Mouse (Mus musculus): Measurements from ENCODE around the gene Olah. TPM values are rescaled to one million over a fixed set of nuclear protein-coding genes. Genes with fewer than 3 reads are reported as not detected.

Olah gene
- polyA plus RNA-seq, 1 experiment from 2014 or later: not detected

GRCm38 (mm10) chr2:3335611-3336301, 61.3 kb downstream of the Olah start, which contains the start of gene Acbd7:
Acbd7 (plus strand) TSS chr2:3336168.
- Histone ChIP-seq H3K27me3 (ENCODE audit: control insufficient read depth, insufficient read depth, low read length) (no peaks in the 10 kb centered on the region; the same call in 1 of the 2 replicates), H3K4me3 (ENCODE audit: low read depth, low read length) (peak within 1 kb of the TSS; percentile 23), H3K4me2 (ENCODE audit: low read depth, low read length, severe bottlenecking) (peak within 1 kb of the TSS; percentile 52), H3K27ac (ENCODE audit: low read depth, low read length) (no peak within 1 kb of the TSS), H3K36me3 (ENCODE audit: control insufficient read depth, insufficient read depth, low read length) (no peaks in the 10 kb centered on the region), H3K9ac (ENCODE audit: low read length) (peak within 1 kb of the TSS; percentile 23), H3K9me3 (ENCODE audit: control insufficient read depth, low read length) (no peaks in the 10 kb centered on the region), H3K4me1 (replicated peaks; ENCODE audit: control insufficient read depth, insufficient read depth, low read length) (peaks cover 2% of the 10 kb centered on the region; the same call in 1 of the 2 replicates)
- ATAC-seq (replicated peaks; ENCODE audit: low FRiP score) (no peak), DNase-seq (ENCODE audit: low spot score) (peak; percentile 73)
- WGBS: 6% methylated on average over 20 of the region's 20 CpGs

DNA sequence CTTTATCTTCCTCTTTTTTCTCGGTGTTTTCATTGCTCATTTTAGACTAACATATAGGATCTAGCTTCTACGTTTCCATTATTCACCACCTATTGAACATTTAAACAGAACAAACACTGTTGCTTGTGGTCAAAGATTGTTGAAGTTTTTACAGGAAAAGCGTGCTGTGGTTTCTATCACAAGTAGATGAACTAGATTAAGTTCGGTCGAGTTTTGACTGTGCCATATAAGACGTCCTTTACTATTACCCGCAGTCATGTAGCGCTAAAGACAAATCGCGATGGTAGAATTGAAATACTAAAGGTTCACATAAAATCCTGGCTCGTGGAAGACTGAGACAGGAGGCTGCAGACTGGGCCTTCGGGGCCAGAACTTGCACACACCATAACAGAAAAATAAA, 63.2 kb downstream of the Olah start:
- Histone ChIP-seq H3K4me2 (ENCODE audit: low read depth, low read length, severe bottlenecking) (no peak overlapping the region), H3K9ac (ENCODE audit: low read length) (no peak overlapping the region), H3K36me3 (ENCODE audit: control insufficient read depth, insufficient read depth, low read length) (peaks cover 2% of the 10 kb centered on the region; the same call in 1 of the 2 replicates), H3K27me3 (ENCODE audit: control insufficient read depth, insufficient read depth, low read length) (no peaks in the 10 kb centered on the region; the same call in 1 of the 2 replicates), H3K9me3 (ENCODE audit: control insufficient read depth, low read length) (no peaks in the 10 kb centered on the region), H3K4me3 (ENCODE audit: low read depth, low read length) (no peak overlapping the region), H3K4me1 (replicated peaks; ENCODE audit: control insufficient read depth, insufficient read depth, low read length) (peaks cover 2% of the 10 kb centered on the region; the same call in 1 of the 2 replicates), H3K27ac (ENCODE audit: low read depth, low read length) (no peak overlapping the region)
- no peak for ATAC-seq (replicated peaks; ENCODE audit: low FRiP score)
- no peak for DNase-seq (ENCODE audit: low spot score)
- WGBS: 92% methylated on average over 12 of the region's 12 CpGs

- peak within 1 kb of the TSS; percentile 62 for H3K4me3 ChIP-seq (ENCODE audit: low read depth, low read length)
- H3K9me3 ChIP-seq (ENCODE audit: control insufficient read depth, low read length): no peaks in the 10 kb centered on the region
- peak within 1 kb of the TSS; percentile 75 for H3K4me2 ChIP-seq (ENCODE audit: low read depth, low read length, severe bottlenecking)
- peaks cover 2% of the 10 kb centered on the region; the same call in 1 of the 2 replicates for H3K36me3 ChIP-seq (ENCODE audit: control insufficient read depth, insufficient read depth, low read length)
- WGBS: under 1% methylated on average over 39 of the region's 45 CpGs
- no peaks in the 10 kb centered on the region; the same call in 1 of the 2 replicates for H3K27me3 ChIP-seq (ENCODE audit: control insufficient read depth, insufficient read depth, low read length)
- ATAC-seq (replicated peaks; ENCODE audit: low FRiP score): peak; percentile 97
- H3K4me1 ChIP-seq (replicated peaks; ENCODE audit: control insufficient read depth, insufficient read depth, low read length): peaks cover 2% of the 10 kb centered on the region; the same call in 1 of the 2 replicates
- no peak within 1 kb of the TSS for H3K27ac ChIP-seq (ENCODE audit: low read depth, low read length)
- DNase-seq (ENCODE audit: low spot score): peak; percentile 97
- H3K9ac ChIP-seq (ENCODE audit: low read length): peak within 1 kb of the TSS; percentile 72
Measured at GRCm38 (mm10) chr2:3332484-3333242, 64.3 kb downstream of the Olah start, which contains the start of gene Rpp38. Rpp38 (minus strand) TSS chr2:3332643.

DNA sequence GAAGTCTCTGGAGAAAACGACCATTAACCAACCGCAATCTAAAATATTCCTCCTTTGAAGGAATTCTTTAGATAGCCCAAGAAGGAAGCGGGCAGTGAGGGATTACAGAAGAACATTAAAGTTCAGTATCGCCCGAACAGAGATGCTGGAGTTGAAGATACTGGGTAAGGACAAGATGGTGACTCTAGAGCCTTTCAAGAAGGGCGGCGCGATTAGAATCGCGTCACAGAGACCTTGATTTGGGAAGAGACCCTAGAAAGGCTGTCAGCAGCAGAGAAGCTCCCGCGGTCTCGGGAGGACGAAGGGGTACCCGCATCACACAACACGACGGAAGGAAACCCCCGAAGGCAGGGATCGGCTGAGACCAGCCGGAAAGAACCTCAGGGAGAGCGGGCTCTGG, 65.0 kb downstream of the Olah start:
- WGBS: 3% methylated on average over 21 of the region's 21 CpGs
- H3K4me3 ChIP-seq (ENCODE audit: low read depth, low read length): peak overlapping the region; percentile 62
- H3K27ac ChIP-seq (ENCODE audit: low read depth, low read length): no peak overlapping the region
- DNase-seq (ENCODE audit: low spot score) (no peak), ATAC-seq (replicated peaks; ENCODE audit: low FRiP score) (no peak)
- H3K4me1 ChIP-seq (replicated peaks; ENCODE audit: control insufficient read depth, insufficient read depth, low read length): peaks cover 2% of the 10 kb centered on the region; the same call in 1 of the 2 replicates
- H3K9me3 ChIP-seq (ENCODE audit: control insufficient read depth, low read length): no peaks in the 10 kb centered on the region
- peak overlapping the region; percentile 72 for H3K9ac ChIP-seq (ENCODE audit: low read length)
- H3K27me3 ChIP-seq (ENCODE audit: control insufficient read depth, insufficient read depth, low read length): no peaks in the 10 kb centered on the region; the same call in 1 of the 2 replicates
- H3K4me2 ChIP-seq (ENCODE audit: low read depth, low read length, severe bottlenecking): peak overlapping the region; percentile 75
- H3K36me3 ChIP-seq (ENCODE audit: control insufficient read depth, insufficient read depth, low read length): peaks cover 2% of the 10 kb centered on the region; the same call in 1 of the 2 replicates

GRCm38 (mm10) chr2:3331071-3331703, 65.8 kb downstream of the Olah start:
- Histone ChIP-seq H3K4me2 (ENCODE audit: low read depth, low read length, severe bottlenecking) (peak overlapping the region; percentile 75; the same call in 1 of the 2 replicates), H3K27ac (ENCODE audit: low read depth, low read length) (no peak overlapping the region), H3K4me1 (replicated peaks; ENCODE audit: control insufficient read depth, insufficient read depth, low read length) (peaks cover under 1% of the 10 kb centered on the region; the same call in 1 of the 2 replicates), H3K4me3 (ENCODE audit: low read depth, low read length) (peak overlapping the region; percentile 62), H3K9ac (ENCODE audit: low read length) (peak overlapping the region; percentile 72), H3K36me3 (ENCODE audit: control insufficient read depth, insufficient read depth, low read length) (peaks cover 2% of the 10 kb centered on the region; the same call in 1 of the 2 replicates), H3K9me3 (ENCODE audit: control insufficient read depth, low read length) (no peaks in the 10 kb centered on the region), H3K27me3 (ENCODE audit: control insufficient read depth, insufficient read depth, low read length) (no peaks in the 10 kb centered on the region)
- ATAC-seq (replicated peaks; ENCODE audit: low FRiP score) (no peak), DNase-seq (ENCODE audit: low spot score) (no peak)
- 81% methylated on average over 5 of the region's 5 CpGs for WGBS

GRCm38 (mm10) chr2:3327351-3327750, 69.7 kb downstream of the Olah start:
- WGBS: 50% methylated on average over 1 of the region's 1 CpGs
- Histone ChIP-seq H3K4me1 (replicated peaks; ENCODE audit: control insufficient read depth, insufficient read depth, low read length) (no peaks in the 10 kb centered on the region; the same call in 1 of the 2 replicates), H3K4me2 (ENCODE audit: low read depth, low read length, severe bottlenecking) (no peak overlapping the region), H3K27me3 (ENCODE audit: control insufficient read depth, insufficient read depth, low read length) (no peaks in the 10 kb centered on the region), H3K9me3 (ENCODE audit: control insufficient read depth, low read length) (no peaks in the 10 kb centered on the region), H3K9ac (ENCODE audit: low read length) (no peak overlapping the region), H3K27ac (ENCODE audit: low read depth, low read length) (no peak overlapping the region), H3K36me3 (ENCODE audit: control insufficient read depth, insufficient read depth, low read length) (peaks cover 9% of the 10 kb centered on the region; the same call in 1 of the 2 replicates), H3K4me3 (ENCODE audit: low read depth, low read length) (no peak overlapping the region)
- DNase-seq (ENCODE audit: low spot score) (peak; percentile 58), ATAC-seq (replicated peaks; ENCODE audit: low FRiP score) (no peak; the same call in 1 of the 2 replicates)

GRCm38 (mm10) chr2:3326547-3326946, 70.5 kb downstream of the Olah start:
- ATAC-seq (replicated peaks; ENCODE audit: low FRiP score): no peak
- WGBS: 85% methylated on average over 1 of the region's 1 CpGs

More at GRCm38 (mm10) chr2:3326547-3326946, 70.5 kb downstream of the Olah start:
- Histone ChIP-seq H3K9me3 (ENCODE audit: control insufficient read depth, low read length) (no peaks in the 10 kb centered on the region), H3K36me3 (ENCODE audit: control insufficient read depth, insufficient read depth, low read length) (peaks cover 9% of the 10 kb centered on the region; the same call in 1 of the 2 replicates), H3K4me2 (ENCODE audit: low read depth, low read length, severe bottlenecking) (no peak overlapping the region), H3K4me1 (replicated peaks; ENCODE audit: control insufficient read depth, insufficient read depth, low read length) (no peaks in the 10 kb centered on the region; the same call in 1 of the 2 replicates), H3K27ac (ENCODE audit: low read depth, low read length) (no peak overlapping the region), H3K9ac (ENCODE audit: low read length) (no peak overlapping the region), H3K27me3 (ENCODE audit: control insufficient read depth, insufficient read depth, low read length) (no peaks in the 10 kb centered on the region), H3K4me3 (ENCODE audit: low read depth, low read length) (no peak overlapping the region)
- DNase-seq (ENCODE audit: low spot score): no peak
